Mouse (Mus musculus): ENCODE data around the gene Eif4h. TPM values are rescaled to one million over a fixed set of nuclear protein-coding genes. Genes with fewer than 3 reads are reported as not detected.

Gene Eif4h
- polyA plus RNA-seq, 1 experiment from 2014 or later: 455 TPM

GRCm38 (mm10) chr5:134620457-134620856 lies 18.8 kb downstream of the Eif4h start:
- ATAC-seq (ENCODE audit: low FRiP score, low read depth): no peak
- no peak overlapping the region for H3K27ac ChIP-seq (replicated peaks)
- H3K4me1 ChIP-seq: no peaks in the 10 kb centered on the region
- H3K4me3 ChIP-seq: no peak overlapping the region
- H3K9me3 ChIP-seq: no peaks in the 10 kb centered on the region
- H3K27me3 ChIP-seq: no peaks in the 10 kb centered on the region
- 98% methylated on average over 9 of the region's 9 CpGs for WGBS
- H3K4me2 ChIP-seq (replicated peaks): no peak overlapping the region
- no peak overlapping the region for H3K9ac ChIP-seq (replicated peaks)
- H3K36me3 ChIP-seq: peaks cover 89% of the 10 kb centered on the region

GRCm38 (mm10) chr5:134617071-134617470 lies 22.2 kb downstream of the Eif4h start:
- Histone ChIP-seq H3K27me3 (no peaks in the 10 kb centered on the region), H3K4me1 (no peaks in the 10 kb centered on the region), H3K36me3 (peaks cover 58% of the 10 kb centered on the region), H3K9ac (replicated peaks) (no peak overlapping the region), H3K9me3 (no peaks in the 10 kb centered on the region), H3K27ac (replicated peaks) (no peak overlapping the region), H3K4me3 (no peak overlapping the region), H3K4me2 (replicated peaks) (no peak overlapping the region)
- WGBS: 66% methylated on average over 3 of the region's 3 CpGs
- ATAC-seq (ENCODE audit: low FRiP score, low read depth): no peak

- no peaks in the 10 kb centered on the region for H3K27me3 ChIP-seq
- H3K4me2 ChIP-seq (replicated peaks): no peak overlapping the region
- H3K27ac ChIP-seq (replicated peaks): no peak overlapping the region
- WGBS: 73% methylated on average over 4 of the region's 4 CpGs
- H3K9ac ChIP-seq (replicated peaks): no peak overlapping the region
- H3K4me3 ChIP-seq: no peak overlapping the region
- peaks cover 45% of the 10 kb centered on the region for H3K36me3 ChIP-seq
- no peaks in the 10 kb centered on the region for H3K4me1 ChIP-seq
- ATAC-seq (ENCODE audit: low FRiP score, low read depth): no peak
- no peaks in the 10 kb centered on the region for H3K9me3 ChIP-seq
Observed at GRCm38 (mm10) chr5:134615780-134616179, 23.5 kb downstream of the Eif4h start.

GRCm38 (mm10) chr5:134615380-134615779 lies 23.9 kb downstream of the Eif4h start:
- H3K4me1 ChIP-seq: no peaks in the 10 kb centered on the region
- no peak overlapping the region for H3K4me2 ChIP-seq (replicated peaks)
- no peak overlapping the region for H3K27ac ChIP-seq (replicated peaks)
- no peaks in the 10 kb centered on the region for H3K27me3 ChIP-seq
- H3K9ac ChIP-seq (replicated peaks): no peak overlapping the region
- peaks cover 41% of the 10 kb centered on the region for H3K36me3 ChIP-seq
- no peaks in the 10 kb centered on the region for H3K9me3 ChIP-seq
- 84% methylated on average over 8 of the region's 8 CpGs for WGBS
- no peak overlapping the region for H3K4me3 ChIP-seq
- ATAC-seq (ENCODE audit: low FRiP score, low read depth): no peak

- WGBS: 96% methylated on average over 7 of the region's 7 CpGs
- Histone ChIP-seq H3K9me3 (no peaks in the 10 kb centered on the region), H3K4me2 (replicated peaks) (no peak within 1 kb of the TSS), H3K27ac (replicated peaks) (no peak within 1 kb of the TSS; the same call in 1 of the 2 replicates), H3K36me3 (peaks cover 35% of the 10 kb centered on the region), H3K4me3 (no peak within 1 kb of the TSS), H3K4me1 (no peaks in the 10 kb centered on the region), H3K9ac (replicated peaks) (no peak within 1 kb of the TSS), H3K27me3 (no peaks in the 10 kb centered on the region)
- no peak for ATAC-seq (ENCODE audit: low FRiP score, low read depth)
Observed at GRCm38 (mm10) chr5:134614802-134615201, 24.5 kb downstream of the Eif4h start, which contains the start of gene Lat2. Lat2 (minus strand) TSS chr5:134615025.

- Histone ChIP-seq H3K4me3 (no peak overlapping the region), H3K27me3 (no peaks in the 10 kb centered on the region), H3K4me1 (no peaks in the 10 kb centered on the region), H3K4me2 (replicated peaks) (no peak overlapping the region), H3K9me3 (no peaks in the 10 kb centered on the region), H3K9ac (replicated peaks) (no peak overlapping the region), H3K27ac (replicated peaks) (no peak overlapping the region), H3K36me3 (peaks cover 30% of the 10 kb centered on the region)
- 90% methylated on average over 8 of the region's 8 CpGs for WGBS
- ATAC-seq (ENCODE audit: low FRiP score, low read depth): no peak
Observed at GRCm38 (mm10) chr5:134614296-134614695, 25.0 kb downstream of the Eif4h start.

- 88% methylated on average over 9 of the region's 9 CpGs for WGBS
- Histone ChIP-seq H3K27ac (replicated peaks) (no peak overlapping the region; the same call in 1 of the 2 replicates), H3K4me1 (no peaks in the 10 kb centered on the region), H3K4me3 (no peak overlapping the region), H3K9me3 (no peaks in the 10 kb centered on the region), H3K27me3 (no peaks in the 10 kb centered on the region), H3K4me2 (replicated peaks) (no peak overlapping the region), H3K36me3 (peaks cover 24% of the 10 kb centered on the region), H3K9ac (replicated peaks) (no peak overlapping the region)
- no peak for ATAC-seq (ENCODE audit: low FRiP score, low read depth)
Observed at GRCm38 (mm10) chr5:134613727-134614126, 25.6 kb downstream of the Eif4h start.

GRCm38 (mm10) chr5:134611810-134612521 lies 27.3 kb downstream of the Eif4h start:
- Histone ChIP-seq H3K27ac (replicated peaks) (no peak overlapping the region), H3K9me3 (no peaks in the 10 kb centered on the region), H3K4me1 (no peaks in the 10 kb centered on the region), H3K9ac (replicated peaks) (no peak overlapping the region), H3K36me3 (peaks cover 8% of the 10 kb centered on the region), H3K4me2 (replicated peaks) (no peak overlapping the region), H3K27me3 (no peaks in the 10 kb centered on the region), H3K4me3 (no peak overlapping the region)
- ATAC-seq (ENCODE audit: low FRiP score, low read depth): no peak
- WGBS: 75% methylated on average over 8 of the region's 8 CpGs

GRCm38 (mm10) chr5:134609916-134610643 lies 29.2 kb downstream of the Eif4h start:
- no peaks in the 10 kb centered on the region for H3K9me3 ChIP-seq
- H3K4me3 ChIP-seq: no peak overlapping the region
- H3K4me1 ChIP-seq: no peaks in the 10 kb centered on the region
- no peak for ATAC-seq (ENCODE audit: low FRiP score, low read depth)
- H3K4me2 ChIP-seq (replicated peaks): no peak overlapping the region
- no peak overlapping the region for H3K27ac ChIP-seq (replicated peaks)
- H3K27me3 ChIP-seq: no peaks in the 10 kb centered on the region
- no peaks in the 10 kb centered on the region for H3K36me3 ChIP-seq
- H3K9ac ChIP-seq (replicated peaks): no peak overlapping the region
- 93% methylated on average over 12 of the region's 12 CpGs for WGBS

- Histone ChIP-seq H3K27ac (replicated peaks) (no peak overlapping the region), H3K4me3 (no peak overlapping the region), H3K27me3 (no peaks in the 10 kb centered on the region), H3K9me3 (no peaks in the 10 kb centered on the region), H3K4me2 (replicated peaks) (no peak overlapping the region), H3K9ac (replicated peaks) (no peak overlapping the region), H3K36me3 (no peaks in the 10 kb centered on the region), H3K4me1 (no peaks in the 10 kb centered on the region)
- ATAC-seq (ENCODE audit: low FRiP score, low read depth): no peak
- 62% methylated on average over 5 of the region's 5 CpGs for WGBS
Observed at GRCm38 (mm10) chr5:134607121-134607520, 32.2 kb downstream of the Eif4h start.

- Histone ChIP-seq H3K4me2 (replicated peaks) (no peak overlapping the region), H3K27me3 (no peaks in the 10 kb centered on the region), H3K4me1 (no peaks in the 10 kb centered on the region), H3K9ac (replicated peaks) (no peak overlapping the region), H3K4me3 (no peak overlapping the region), H3K9me3 (no peaks in the 10 kb centered on the region), H3K36me3 (no peaks in the 10 kb centered on the region), H3K27ac (replicated peaks) (no peak overlapping the region)
- ATAC-seq (ENCODE audit: low FRiP score, low read depth): no peak
Observed at GRCm38 (mm10) chr5:134606314-134606713, 33.0 kb downstream of the Eif4h start.

GRCm38 (mm10) chr5:134604376-134604775 lies 34.9 kb downstream of the Eif4h start:
- WGBS: 92% methylated on average over 11 of the region's 11 CpGs
- ATAC-seq (ENCODE audit: low FRiP score, low read depth): no peak
- Histone ChIP-seq H3K4me1 (no peaks in the 10 kb centered on the region), H3K27ac (replicated peaks) (no peak overlapping the region), H3K9ac (replicated peaks) (no peak overlapping the region), H3K36me3 (peaks cover 9% of the 10 kb centered on the region), H3K4me3 (no peak overlapping the region), H3K27me3 (no peaks in the 10 kb centered on the region), H3K4me2 (replicated peaks) (no peak overlapping the region), H3K9me3 (no peaks in the 10 kb centered on the region)

Data from midbrain, embryonic 12.5 days (tissue).